Mouse (Mus musculus) embryonic fibroblast, embryonic 13.5 days (primary cell): ENCODE data around the gene Zfr2.

ENCODE experiments used
- CTCF ChIP-seq: IDR thresholded peaks from 2 replicates; pipeline ENCODE4 v1.5.1; 2011; ENCODE audit warnings: mild to moderate bottlenecking, control low read depth, low read length, moderate library complexity, borderline replicate concordance; ENCODE audit not compliant: insufficient read depth
- POLR2A ChIP-seq: IDR thresholded peaks from 2 replicates; pipeline ENCODE4 v1.6.1; 2011; ENCODE audit warnings: low read depth, mild to moderate bottlenecking, control low read depth, low read length, moderate library complexity

- TF ChIP-seq POLR2A, result no peak
- TF ChIP-seq CTCF, result no peak
These were observed 11.2 kb downstream of the Zfr2 start for GRCm38 (mm10) chr10:81244146-81244545.
